Mouse (Mus musculus) spleen, adult 2 months (tissue): ENCODE results near the gene G430095P16Rik.

Experiments
- CTCF ChIP-seq: fragments of 200-500 bp; IDR thresholded peaks from 2 replicates; pipeline ENCODE4 v1.5.1; 2011; ENCODE audit warnings: mild to moderate bottlenecking, inconsistent platforms; ENCODE audit not compliant: insufficient read depth, insufficient read length, insufficient replicate concordance; ENCODE audit errors: extremely low read depth
- POLR2A ChIP-seq: fragments of 200-500 bp; IDR thresholded peaks from 2 replicates; pipeline ENCODE4 v1.6.1; 2011; ENCODE audit warnings: low read depth, low read length, inconsistent platforms

DNA sequence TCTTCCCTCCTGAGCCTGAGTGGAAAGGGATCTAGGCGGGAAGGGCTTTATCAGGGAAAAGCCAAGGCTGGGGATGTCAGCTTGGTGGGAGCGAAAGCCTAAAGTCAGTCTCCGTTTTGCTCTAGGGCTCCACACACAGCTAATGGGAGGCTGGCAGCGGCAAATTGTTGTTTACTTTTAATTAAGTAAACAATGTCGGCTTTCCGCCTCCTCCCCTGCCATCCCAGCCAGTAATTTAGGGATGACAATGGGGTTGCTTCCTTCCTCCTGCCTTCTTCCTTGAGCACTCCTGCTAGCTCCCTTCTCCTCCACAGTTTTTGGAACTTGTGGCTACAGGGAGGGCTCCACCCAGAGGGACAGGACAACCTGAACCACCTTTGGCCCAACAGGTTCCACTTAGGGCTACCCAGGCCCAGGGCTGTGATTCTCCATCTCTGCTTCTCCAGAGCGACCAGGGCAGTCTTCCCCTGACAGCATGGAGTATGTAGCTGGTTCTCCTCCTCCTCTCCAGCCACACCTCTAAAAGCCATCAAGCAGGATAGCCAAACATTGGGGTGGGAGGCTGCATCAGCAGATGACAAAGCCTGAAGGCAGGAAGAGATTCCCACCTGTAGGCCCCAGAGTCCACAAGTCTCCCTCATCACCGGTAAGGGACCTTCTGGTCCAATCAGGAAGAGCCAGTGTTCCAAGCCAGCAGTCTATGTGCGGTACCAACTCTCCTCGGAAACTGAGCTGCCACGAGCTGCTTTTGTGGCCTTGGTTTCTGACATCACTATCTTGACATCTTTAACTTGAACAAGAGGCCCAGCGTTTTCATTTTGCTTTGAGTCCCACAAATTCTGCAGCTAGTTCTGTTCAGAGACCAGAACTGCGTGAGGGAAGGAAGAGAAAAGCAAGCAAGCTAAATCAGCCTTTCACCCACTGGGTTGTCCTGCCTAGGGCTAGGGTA, 18.4 kb downstream of the G430095P16Rik start:
- TF ChIP-seq CTCF (no peak), POLR2A (no peak)
